Mouse (Mus musculus): Measurements from ENCODE around the gene Pla2g4d.

Pla2g4d gene

GRCm38 (mm10) chr2:120288995-120289394, at the start of gene Pla2g4d:
Gene Pla2g4d (minus strand): TSS chr2:120289197.
- no peak for DNase-seq (ENCODE audit: low spot score)

GRCm38 (mm10) chr2:120337886-120338285, 48.9 kb upstream of the Pla2g4d start:
- no peak for DNase-seq (ENCODE audit: low spot score)

- DNase-seq (ENCODE audit: low spot score), result no peak
These were observed 42.6 kb upstream of the Pla2g4d start for GRCm38 (mm10) chr2:120331575-120331974.

- DNase-seq (ENCODE audit: low spot score), result no peak
These were observed 26.1 kb upstream of the Pla2g4d start for GRCm38 (mm10) chr2:120315077-120315476.

- no peak for DNase-seq (ENCODE audit: low spot score)
These were observed 25.5 kb upstream of the Pla2g4d start for GRCm38 (mm10) chr2:120314487-120314886.

- DNase-seq (ENCODE audit: low spot score), result no peak
These were observed 25.0 kb upstream of the Pla2g4d start, which contains the start of gene Pla2g4f for GRCm38 (mm10) chr2:120313976-120314375. Gene Pla2g4f (minus strand): TSS chr2:120314165.

- no peak for DNase-seq (ENCODE audit: low spot score)
These were observed 23.4 kb upstream of the Pla2g4d start for GRCm38 (mm10) chr2:120312276-120312825.

GRCm38 (mm10) chr2:120304113-120304512, 15.1 kb upstream of the Pla2g4d start:
- DNase-seq (ENCODE audit: low spot score), result no peak

GRCm38 (mm10) chr2:120301076-120301475, 12.1 kb upstream of the Pla2g4d start:
- no peak for DNase-seq (ENCODE audit: low spot score)

- DNase-seq (ENCODE audit: low spot score), result no peak
These were observed 10.9 kb upstream of the Pla2g4d start for GRCm38 (mm10) chr2:120299866-120300265.

- DNase-seq (ENCODE audit: low spot score), result no peak
These were observed 7.2 kb upstream of the Pla2g4d start for GRCm38 (mm10) chr2:120296160-120296559.

GRCm38 (mm10) chr2:120291471-120292078, 2.6 kb upstream of the Pla2g4d start:
- DNase-seq (ENCODE audit: low spot score), result no peak

GRCm38 (mm10) chr2:120288401-120288800, 596 bp downstream of the Pla2g4d start:
- DNase-seq (ENCODE audit: low spot score), result no peak

GRCm38 (mm10) chr2:120285639-120286038, 3.4 kb downstream of the Pla2g4d start:
- DNase-seq (ENCODE audit: low spot score), result no peak

- no peak for DNase-seq (ENCODE audit: low spot score)
These were observed 4.3 kb downstream of the Pla2g4d start for GRCm38 (mm10) chr2:120284705-120285104.

GRCm38 (mm10) chr2:120284094-120284493, 4.9 kb downstream of the Pla2g4d start:
- no peak for DNase-seq (ENCODE audit: low spot score)

- no peak for DNase-seq (ENCODE audit: low spot score)
These were observed 5.4 kb downstream of the Pla2g4d start for GRCm38 (mm10) chr2:120283550-120283949.

GRCm38 (mm10) chr2:120281221-120281620, 7.8 kb downstream of the Pla2g4d start:
- DNase-seq (ENCODE audit: low spot score), result no peak

GRCm38 (mm10) chr2:120279961-120280360, 9.0 kb downstream of the Pla2g4d start:
- DNase-seq (ENCODE audit: low spot score), result peak; percentile 76

- no peak for DNase-seq (ENCODE audit: low spot score)
These were observed 12.0 kb downstream of the Pla2g4d start for GRCm38 (mm10) chr2:120276951-120277350.

GRCm38 (mm10) chr2:120268635-120269034, 20.4 kb downstream of the Pla2g4d start:
- peak; percentile 54 for DNase-seq (ENCODE audit: low spot score)

GRCm38 (mm10) chr2:120265523-120265922, 23.5 kb downstream of the Pla2g4d start:
- DNase-seq (ENCODE audit: low spot score), result peak; percentile 42

- DNase-seq (ENCODE audit: low spot score), result peak; percentile 18
These were observed 24.1 kb downstream of the Pla2g4d start for GRCm38 (mm10) chr2:120264858-120265257.

- DNase-seq (ENCODE audit: low spot score), result no peak
These were observed 26.1 kb downstream of the Pla2g4d start for GRCm38 (mm10) chr2:120262876-120263275.
